ENCODE assay signal across 8 mouse cellular contexts in the genomic region with DNA sequence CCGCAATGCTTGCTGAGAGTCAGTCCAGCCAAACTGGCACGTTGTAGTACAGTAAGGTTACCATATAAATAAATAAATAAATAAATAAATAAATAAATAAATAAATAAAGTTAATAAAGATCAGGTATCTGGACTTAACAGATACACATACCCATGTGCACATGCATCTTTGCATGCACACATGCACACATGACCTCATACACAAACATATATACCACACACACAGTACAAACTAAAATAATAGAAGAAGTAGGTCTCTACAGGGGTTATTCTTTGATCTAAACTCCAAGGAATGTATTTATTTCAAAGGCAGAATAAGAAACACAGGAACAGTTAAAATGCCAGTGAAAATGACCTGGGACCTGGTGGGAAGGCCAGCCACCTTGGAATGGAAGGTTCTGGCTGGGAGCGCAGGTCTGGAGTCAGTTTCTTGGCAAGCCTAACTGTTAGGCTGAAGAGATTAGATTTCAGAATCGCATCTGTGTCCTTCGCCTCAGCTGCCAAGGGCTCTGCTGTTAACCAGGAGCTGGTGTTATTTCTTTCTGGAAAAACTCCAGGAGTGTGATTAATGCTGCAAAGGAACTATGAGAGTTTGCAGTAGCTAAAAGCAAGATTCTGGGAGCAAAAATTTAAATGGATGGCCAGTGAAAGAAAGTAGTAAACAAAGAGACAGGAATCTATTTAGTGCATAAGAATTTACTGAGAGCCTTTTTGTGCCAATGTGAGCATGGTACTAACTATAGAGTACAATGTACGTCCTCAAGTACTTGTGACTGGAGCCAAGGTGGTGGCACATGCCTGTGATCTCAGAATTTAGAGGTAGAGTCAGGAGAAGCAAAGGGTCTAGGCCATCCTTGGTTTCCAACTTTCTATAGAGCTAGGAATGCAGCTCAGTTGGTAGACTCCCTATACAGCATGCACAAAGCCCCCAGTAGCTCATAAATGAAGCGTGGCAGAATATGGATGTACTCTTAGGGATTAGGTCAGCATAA. TPM values are rescaled to one million over a fixed set of nuclear protein-coding genes. Genes with fewer than 3 reads are reported as not detected.
DNase-seq lines count a peak whose midpoint lies in the region; ATAC-seq and TF ChIP-seq lines count a peak whose summit lies in the region.

No protein-coding gene starts in this region.

- peak overlapping the region; percentile 12; the same call in 1 of the 2 replicates for H3K27ac ChIP-seq in hindbrain, postnatal 0 days
- no peak overlapping the region for H3K27ac ChIP-seq in hindbrain, embryonic 12.5 days
- H3K27ac ChIP-seq in forebrain, postnatal 0 days (ENCODE audit: low read depth, low read length) = no peak overlapping the region

- H3K36me3 ChIP-seq in hindbrain, postnatal 0 days (ENCODE audit: insufficient read depth, low read length) = no peaks in the 10 kb centered on the region
- H3K36me3 ChIP-seq in hindbrain, embryonic 12.5 days = no peaks in the 10 kb centered on the region
- H3K36me3 ChIP-seq in forebrain, postnatal 0 days (ENCODE audit: insufficient read depth) = no peaks in the 10 kb centered on the region

- peak; percentile 76 for DNase-seq in hindbrain, postnatal 0 days (ENCODE audit: low spot score)
- DNase-seq in NIH3T3 (ENCODE audit: low read depth) = peak; percentile 78
- peak; percentile 34 for DNase-seq in forebrain, postnatal 0 days
- peak; percentile 36 for DNase-seq in kidney, adult 9 months
- DNase-seq in natural killer cell, adult 2 months (ENCODE audit: low spot score in 2 of 2) = no peak
- DNase-seq in thymus, postnatal 0 days (ENCODE audit: low spot score) = no peak
- DNase-seq in layer of hippocampus, postnatal 14 days (ENCODE audit: low spot score in 2 of 2) = no peak

- no peak for ATAC-seq in hindbrain, postnatal 0 days
- no peak for ATAC-seq in hindbrain, embryonic 12.5 days (ENCODE audit: low FRiP score)
- ATAC-seq in forebrain, postnatal 0 days = no peak

- H3K4me3 ChIP-seq in hindbrain, postnatal 0 days (ENCODE audit: low read length) = no peak overlapping the region
- H3K4me3 ChIP-seq in hindbrain, embryonic 12.5 days = no peak overlapping the region
- H3K4me3 ChIP-seq in forebrain, postnatal 0 days (ENCODE audit: low read depth, low read length) = no peak overlapping the region

- no peaks in the 10 kb centered on the region for H3K9me3 ChIP-seq in hindbrain, postnatal 0 days (ENCODE audit: low read length)
- no peaks in the 10 kb centered on the region for H3K9me3 ChIP-seq in hindbrain, embryonic 12.5 days (replicated peaks)
- no peaks in the 10 kb centered on the region for H3K9me3 ChIP-seq in forebrain, postnatal 0 days (ENCODE audit: low read length)

- no peak overlapping the region for H3K9ac ChIP-seq in hindbrain, postnatal 0 days (replicated peaks; ENCODE audit: low read length)
- no peak overlapping the region for H3K9ac ChIP-seq in hindbrain, embryonic 12.5 days
- no peak overlapping the region for H3K9ac ChIP-seq in forebrain, postnatal 0 days

- 59% methylated on average over 7 of the region's 7 CpGs for WGBS in hindbrain, postnatal 0 days
- WGBS in hindbrain, embryonic 12.5 days = 85% methylated on average over 7 of the region's 7 CpGs
- 49% methylated on average over 7 of the region's 7 CpGs for WGBS in forebrain, postnatal 0 days

- no peaks in the 10 kb centered on the region for H3K4me1 ChIP-seq in hindbrain, postnatal 0 days (ENCODE audit: insufficient read depth, low read length)
- no peaks in the 10 kb centered on the region for H3K4me1 ChIP-seq in hindbrain, embryonic 12.5 days
- H3K4me1 ChIP-seq in forebrain, postnatal 0 days (ENCODE audit: insufficient read depth) = no peaks in the 10 kb centered on the region; the same call in 1 of the 2 replicates

- no peak for TF ChIP-seq CTCF in hindbrain, postnatal 0 days (IDR thresholded peaks at IDR 0.05; ENCODE audit: low read depth)
- TF ChIP-seq CTCF in forebrain, postnatal 0 days (IDR thresholded peaks at IDR 0.05; ENCODE audit: low read depth) = no peak

- H3K4me2 ChIP-seq in hindbrain, postnatal 0 days (ENCODE audit: low read depth, low read length) = no peak overlapping the region
- H3K4me2 ChIP-seq in hindbrain, embryonic 12.5 days (replicated peaks) = no peak overlapping the region
- no peak overlapping the region for H3K4me2 ChIP-seq in forebrain, postnatal 0 days (ENCODE audit: low read depth)

- no peaks in the 10 kb centered on the region for H3K27me3 ChIP-seq in hindbrain, postnatal 0 days (ENCODE audit: insufficient read depth, low read length)
- no peaks in the 10 kb centered on the region for H3K27me3 ChIP-seq in hindbrain, embryonic 12.5 days
- H3K27me3 ChIP-seq in forebrain, postnatal 0 days (ENCODE audit: insufficient read depth, low read length) = no peaks in the 10 kb centered on the region

RNA-seq across cellular contexts. Expression of a gene that starts 18.1 kb away (rescaled TPM):
- total RNA-seq in hindbrain, postnatal 0 days (2014; rRNA removed) = 16.4 and 17.9 TPM in 2 replicates
- polyA plus RNA-seq in hindbrain, postnatal 0 days (2015; fragmentation: Nextera tagmentation; extraction: Ambion mirVana) = 34.7 and 35.1 TPM in 2 replicates
- polyA plus RNA-seq in hindbrain, embryonic 12.5 days (2016; fragmentation: Nextera tagmentation; extraction: Ambion mirVana) = 34.3 and 36.4 TPM in 2 replicates
- 21.3 and 28.1 TPM in 2 replicates for total RNA-seq in forebrain, postnatal 0 days (2014; rRNA removed)
- 31.4 and 34.9 TPM in 2 replicates for polyA plus RNA-seq in forebrain, postnatal 0 days (2015; fragmentation: Nextera tagmentation; extraction: Ambion mirVana)
- 7.3 and 8.3 TPM in 2 replicates for polyA plus RNA-seq in thymus, postnatal 0 days (2015; fragmentation: Nextera tagmentation; extraction: Ambion mirVana)
- 10 to 100 TPM; 33.1 to 34.1 TPM for total RNA-seq in layer of hippocampus, postnatal 14 days (2021)

Comparison
In these comparisons a context has a peak if more than half of its experiments do, and no peak if none do; other contexts are left out.
1. DNase-seq: peak in hindbrain, postnatal 0 days (single experiment), NIH3T3 (single experiment), forebrain, postnatal 0 days (single experiment) and kidney, adult 9 months (single experiment); none in natural killer cell, adult 2 months (0 of 2), thymus, postnatal 0 days (single experiment) and layer of hippocampus, postnatal 14 days (0 of 2).